Mouse (Mus musculus) olfactory bulb, adult 2 months (tissue): Measurements from ENCODE around the gene Dok5. TPM values are rescaled to one million over a fixed set of nuclear protein-coding genes. Genes with fewer than 3 reads are reported as not detected.

Source experiments
- H3K27ac ChIP-seq: fragments of 200-500 bp; 2 replicates; pipeline ENCODE4 v1.5.1; 2012; ENCODE audit warnings: low read depth, low read length; ENCODE audit not compliant: insufficient read depth
- H3K4me1 ChIP-seq: fragments of 200-500 bp; 2 replicates; pipeline ENCODE4 v1.6.1; 2012; ENCODE audit warnings: low read length; ENCODE audit not compliant: control insufficient read depth, insufficient read depth
- H3K4me3 ChIP-seq: fragments of 200-500 bp; 2 replicates; pipeline ENCODE4 v1.5.1; 2012; ENCODE audit warnings: mild to moderate bottlenecking, low read depth, low read length, moderate library complexity; ENCODE audit not compliant: insufficient read depth
- CTCF ChIP-seq: fragments of 200-500 bp; IDR thresholded peaks from 2 replicates; pipeline ENCODE4 v1.5.1; 2012; ENCODE audit warnings: low read depth, mild to moderate bottlenecking, low read length, moderate library complexity; ENCODE audit not compliant: insufficient read depth
- POLR2A ChIP-seq: fragments of 200-500 bp; IDR thresholded peaks from 2 replicates; pipeline ENCODE4 v1.6.1; 2012; ENCODE audit warnings: mild to moderate bottlenecking, low read depth, low read length, moderate library complexity; ENCODE audit not compliant: insufficient read depth
- WGBS: fragments of 180-500 bp; shearing (Covaris S2); methylation state at CpG from one replicate; pipeline ENCODE4 v1.1.7; 2018; 5-methylcytosine and 5-hydroxymethylcytosine counted together
- polyA plus RNA-seq: library from polyadenylated mRNA; stranded (reverse); fragments of >200 nt; gene quantifications from 2 replicates; pipeline ENCODE4 v1.2.4, GENCODE M21; 2012; ENCODE audit warnings: low replicate concordance; ENCODE audit not compliant: missing spikeins, insufficient read depth, insufficient read length

The Dok5 gene
- polyA plus RNA-seq, 1 experiment: not detected

DNA sequence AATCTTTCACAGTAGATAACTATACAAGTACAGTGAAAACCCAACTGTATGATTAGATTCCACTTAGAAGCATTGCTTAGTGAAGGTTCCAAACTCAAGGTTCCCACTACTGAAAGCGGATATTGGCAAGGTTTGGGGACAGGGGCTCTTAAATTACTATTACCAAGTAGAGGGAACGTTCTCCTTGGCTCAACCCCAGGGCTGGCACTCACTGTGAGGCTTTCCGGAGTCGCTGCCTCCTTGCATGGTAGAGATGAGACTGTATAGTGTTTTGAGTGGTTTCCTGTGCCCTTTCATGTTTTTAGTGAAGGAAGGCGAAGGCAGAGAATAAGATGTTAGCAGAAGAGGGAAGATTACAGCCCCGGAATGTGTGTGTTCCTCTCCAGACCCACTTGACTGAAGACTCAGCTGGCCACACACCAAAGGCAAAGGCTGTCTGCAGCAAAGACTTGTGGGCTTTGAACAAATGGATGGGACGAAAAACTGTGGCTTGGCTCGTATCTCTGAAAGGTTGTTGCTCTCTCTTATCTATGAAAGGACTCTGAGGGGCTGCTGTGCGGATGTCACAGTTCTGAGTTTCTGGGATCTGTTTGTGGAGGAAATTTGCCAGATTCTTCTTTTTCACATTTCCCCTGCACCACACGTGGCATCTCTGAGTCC is 20.7 kb downstream of the Dok5 start:
- WGBS: 49% methylated on average over 10 of the region's 10 CpGs
- no peak overlapping the region for H3K4me3 ChIP-seq
- no peak overlapping the region for H3K27ac ChIP-seq
- H3K4me1 ChIP-seq: 0 out of 2 replicates have a peak, but pooled peaks cover 2% of the 10 kb centered on the region
- TF ChIP-seq CTCF: no peak
- no peak for TF ChIP-seq POLR2A

GRCm38 (mm10) chr2:170755817-170756216 is 24.2 kb downstream of the Dok5 start:
- no peak overlapping the region for H3K4me3 ChIP-seq
- TF ChIP-seq CTCF: no peak
- no peak for TF ChIP-seq POLR2A
- H3K27ac ChIP-seq: no peak overlapping the region
- 0 out of 2 replicates have a peak, but pooled peaks cover 2% of the 10 kb centered on the region for H3K4me1 ChIP-seq
- WGBS: 94% methylated on average over 2 of the region's 2 CpGs

DNA sequence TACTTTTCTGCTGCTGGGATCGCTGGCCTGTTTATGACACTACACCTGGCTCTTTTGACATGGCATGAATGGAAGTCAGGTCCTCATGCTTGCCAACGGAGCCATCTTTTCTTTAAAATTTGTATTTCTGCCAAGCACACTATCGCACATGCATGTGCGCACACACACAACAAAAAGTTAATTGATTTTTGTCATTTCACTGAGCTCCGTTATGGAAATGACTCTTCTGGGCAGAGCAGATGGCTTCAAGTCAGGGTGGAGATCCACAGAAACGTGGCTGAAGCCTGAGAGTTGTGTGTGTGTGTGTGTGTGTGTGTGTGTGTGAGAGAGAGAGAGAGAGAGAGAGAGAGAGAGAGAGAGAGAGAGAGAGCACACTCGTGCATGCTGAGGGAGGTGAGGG is 25.1 kb downstream of the Dok5 start:
- H3K27ac ChIP-seq: no peak overlapping the region
- TF ChIP-seq POLR2A (no peak), CTCF (no peak)

DNA sequence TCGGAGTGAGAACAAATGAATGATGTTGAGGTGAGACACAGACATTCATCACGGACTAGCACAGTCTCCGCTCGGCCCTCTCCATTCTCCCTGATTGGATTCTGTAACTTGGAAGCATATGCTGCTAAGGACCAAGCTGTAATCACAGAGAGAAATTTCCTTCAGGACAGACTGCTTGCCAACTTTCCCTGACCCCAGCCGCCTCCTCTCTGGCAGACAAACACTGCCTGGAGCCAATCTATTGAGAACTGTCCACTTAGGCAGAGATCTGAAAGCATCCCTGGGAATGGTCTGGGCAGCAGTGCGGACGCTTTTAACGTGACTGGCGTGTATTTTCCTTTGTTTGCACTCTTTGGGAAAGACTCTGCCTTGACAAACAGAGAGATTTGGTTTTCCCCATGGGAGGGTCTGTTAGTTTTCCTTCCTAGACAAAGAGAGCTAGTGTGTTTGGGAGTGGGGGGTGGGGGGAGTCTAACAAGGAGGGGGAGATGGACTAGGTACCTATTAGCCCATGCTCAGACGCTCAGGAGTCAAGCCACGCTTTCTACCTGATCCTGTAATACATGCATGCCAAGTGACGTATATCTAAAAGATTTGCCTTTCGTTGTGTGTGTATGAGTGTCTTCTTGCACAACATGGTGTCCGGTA is 25.7 kb downstream of the Dok5 start:
- Histone ChIP-seq H3K4me3 (no peak overlapping the region), H3K4me1 (0 out of 2 replicates have a peak, but pooled peaks cover 2% of the 10 kb centered on the region), H3K27ac (no peak overlapping the region)
- TF ChIP-seq POLR2A (no peak), CTCF (no peak)
- WGBS: 65% methylated on average over 14 of the region's 14 CpGs

More for the DNA sequence above, 25.1 kb downstream of the Dok5 start:
- H3K4me3 ChIP-seq: no peak overlapping the region
- 0 out of 2 replicates have a peak, but pooled peaks cover 2% of the 10 kb centered on the region for H3K4me1 ChIP-seq
- WGBS: 69% methylated on average over 7 of the region's 7 CpGs

DNA sequence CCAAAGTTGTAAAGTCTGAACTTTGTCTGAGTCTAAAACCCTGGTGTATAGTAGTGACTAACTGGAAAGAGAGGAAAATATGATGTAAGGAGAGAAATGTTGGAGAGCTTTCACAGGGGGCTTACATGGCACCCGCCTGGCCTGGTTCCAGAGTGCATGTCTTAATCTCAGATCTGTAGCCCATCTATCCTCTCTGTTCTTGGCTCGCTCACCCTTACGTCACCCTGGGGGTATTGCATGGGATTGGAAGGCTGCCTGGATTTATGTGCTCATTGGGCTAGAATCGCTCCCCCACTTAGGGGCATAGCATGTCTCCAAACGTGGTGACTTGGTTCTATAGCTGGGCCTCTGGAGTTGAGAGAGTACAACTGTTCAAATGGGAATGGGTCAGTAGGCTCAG is 26.6 kb downstream of the Dok5 start:
- H3K27ac ChIP-seq: no peak overlapping the region
- H3K4me1 ChIP-seq: 0 out of 2 replicates have a peak, but pooled peaks cover 2% of the 10 kb centered on the region
- TF ChIP-seq CTCF: no peak
- no peak for TF ChIP-seq POLR2A
- 88% methylated on average over 5 of the region's 5 CpGs for WGBS
- no peak overlapping the region for H3K4me3 ChIP-seq

DNA sequence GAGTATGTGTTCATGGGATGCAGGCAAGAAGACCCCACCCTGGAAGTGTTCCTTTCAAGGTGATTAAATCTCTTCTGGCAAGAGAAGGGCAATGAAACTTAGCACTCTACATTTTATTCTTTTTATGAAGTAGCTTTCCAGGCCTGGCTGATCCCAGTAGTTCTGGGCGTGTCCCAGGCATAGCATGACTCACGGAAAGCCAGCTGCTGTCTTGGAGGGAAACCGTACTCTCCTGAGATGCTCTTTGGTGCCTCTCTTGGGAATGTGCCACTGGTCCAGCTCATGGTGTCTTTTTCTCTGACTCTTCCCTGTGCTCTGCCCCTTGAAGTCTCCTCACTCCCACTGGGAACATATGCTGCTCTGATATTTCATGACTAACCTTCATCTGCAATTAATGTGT is 33.1 kb downstream of the Dok5 start:
- TF ChIP-seq POLR2A (no peak), CTCF (no peak)
- WGBS: 32% methylated on average over 3 of the region's 3 CpGs
- H3K4me1 ChIP-seq: no peaks in the 10 kb centered on the region
- H3K27ac ChIP-seq: no peak overlapping the region
- no peak overlapping the region for H3K4me3 ChIP-seq

GRCm38 (mm10) chr2:170767243-170767642 is 35.6 kb downstream of the Dok5 start:
- TF ChIP-seq POLR2A (no peak), CTCF (no peak)
- H3K4me3 ChIP-seq: no peak overlapping the region
- H3K27ac ChIP-seq: no peak overlapping the region
- WGBS: 49% methylated on average over 8 of the region's 8 CpGs
- no peaks in the 10 kb centered on the region for H3K4me1 ChIP-seq

GRCm38 (mm10) chr2:170768699-170769098 is 37.1 kb downstream of the Dok5 start:
- H3K4me3 ChIP-seq: no peak overlapping the region
- no peaks in the 10 kb centered on the region for H3K4me1 ChIP-seq
- 94% methylated on average over 6 of the region's 6 CpGs for WGBS
- no peak for TF ChIP-seq CTCF
- TF ChIP-seq POLR2A: no peak
- no peak overlapping the region for H3K27ac ChIP-seq

- 6% methylated on average over 1 of the region's 1 CpGs for WGBS
- Histone ChIP-seq H3K4me1 (no peaks in the 10 kb centered on the region), H3K27ac (no peak overlapping the region), H3K4me3 (no peak overlapping the region)
- no peak for TF ChIP-seq CTCF
Observed at GRCm38 (mm10) chr2:170771555-170771954, 39.9 kb downstream of the Dok5 start.
